In the genomic region with DNA sequence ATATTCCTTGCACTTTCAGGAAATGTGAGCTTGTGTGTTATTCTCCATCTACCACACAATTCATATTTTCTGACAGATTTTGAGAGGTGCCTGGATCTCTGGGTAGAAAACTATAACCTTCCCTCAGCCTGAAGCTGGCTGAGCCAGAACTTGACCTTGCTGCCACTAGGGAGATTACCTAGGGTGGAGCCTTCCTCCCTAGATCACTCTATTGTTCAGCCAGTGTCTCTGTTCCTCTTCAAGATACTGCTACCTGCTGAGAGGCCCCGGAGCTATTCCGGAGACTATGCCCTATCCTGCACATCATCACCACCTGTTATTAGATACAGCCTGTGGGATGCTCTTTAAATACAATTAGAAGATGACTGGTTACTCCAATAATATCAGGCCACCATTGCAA, we compare ENCODE assay signal across 15 mouse cellular contexts. TPM values are rescaled to one million over a fixed set of nuclear protein-coding genes. Genes with fewer than 3 reads are reported as not detected.
"Had no signal": no experiment of that assay in that cellular context is flagged by ENCODE, and none has a peak within 500 bp of the region (broad histone marks: within the 10 kb centered on the region; RNA-seq: fewer than 3 reads in every experiment).

No protein-coding gene starts in this region.

RNA-seq across cellular contexts. Expression of gene Gm28041, which starts 47.0 kb away (rescaled TPM):
- total RNA-seq: hindbrain, postnatal 0 days; layer of hippocampus, adult 8-10 months; layer of hippocampus, postnatal 10 days; layer of hippocampus, postnatal 25 days; left cerebral cortex, adult 18-20 months; left cerebral cortex, adult 2 months had no signal
- polyA plus RNA-seq: heart, embryonic 16.5 days; hindbrain, embryonic 10.5 days; hindbrain, embryonic 12.5 days; hindbrain, embryonic 13.5 days; hindbrain, embryonic 14.5 days; hindbrain, embryonic 15.5 days; hindbrain, embryonic 16.5 days; hindbrain, postnatal 0 days; intestine, embryonic 16.5 days; large intestine, adult 2 months had no signal
